Mouse (Mus musculus) lung, postnatal 0 days (tissue): ENCODE measurements at regions not wholly inside any gene's neighbourhood (a gene's known extent, or its start where the extent isn't known, plus 50 kb on each side); places are given as distances from the start of the nearest gene placed in this dataset.
A peak's percentile ranks its signal among the peaks of the same experiment; 100 is the strongest.

Source experiments
- ATAC-seq: fragments of 200-750 bp; cut with Nextera tagmentation; 2 replicates; pipeline ENCODE4 v1.8.0; 2017; ENCODE audit warnings: moderate library complexity
- DNase-seq: peaks from one replicate; pipeline ENCODE4 v3.0.0-alpha.2; 2016; ENCODE audit warnings: low spot score
- H3K27ac ChIP-seq: fragments of 300-500 bp; sonication (generic); 2 replicates; pipeline ENCODE4 v1.5.1; 2014; ENCODE audit warnings: antibody characterized with exemption, mild to moderate bottlenecking, low read length, mixed read lengths
- H3K27me3 ChIP-seq: fragments of 300-500 bp; sonication (generic); replicated peaks from 2 replicates; pipeline ENCODE4 v1.6.1; 2014; ENCODE audit warnings: low read length, mixed read lengths; ENCODE audit not compliant: insufficient read depth
- H3K36me3 ChIP-seq: fragments of 300-500 bp; sonication (generic); 2 replicates; pipeline ENCODE4 v1.6.1; 2014; ENCODE audit warnings: low read length, mixed read lengths; ENCODE audit not compliant: insufficient read depth
- H3K4me1 ChIP-seq: fragments of 300-500 bp; sonication (generic); 2 replicates; pipeline ENCODE4 v1.6.1; 2014; ENCODE audit warnings: antibody characterized with exemption, low read depth, low read length, mixed read lengths; ENCODE audit not compliant: insufficient read depth
- H3K4me2 ChIP-seq: fragments of 300-500 bp; sonication (generic); replicated peaks from 2 replicates; pipeline ENCODE4 v1.6.1; 2014; ENCODE audit warnings: low read depth, mild to moderate bottlenecking, low read length, moderate library complexity, mixed read lengths
- H3K4me3 ChIP-seq: fragments of 300-500 bp; sonication (generic); 2 replicates; pipeline ENCODE4 v1.5.1; 2014; ENCODE audit warnings: low read depth, low read length
- H3K9ac ChIP-seq: fragments of 300-500 bp; sonication (generic); replicated peaks from 2 replicates; pipeline ENCODE4 v1.6.1; 2014; ENCODE audit warnings: low read depth, mild to moderate bottlenecking
- H3K9me3 ChIP-seq: fragments of 300-500 bp; sonication (generic); 2 replicates; pipeline ENCODE4 v1.6.1; 2016; ENCODE audit warnings: low read length, mixed read lengths
- CTCF ChIP-seq: IDR thresholded peaks from 2 replicates; pipeline ENCODE4 v1.5.1; 2016; ENCODE audit warnings: antibody characterized with exemption, mild to moderate bottlenecking
- EP300 ChIP-seq: IDR thresholded peaks from 2 replicates; pipeline ENCODE4 v1.6.1; 2016; ENCODE audit warnings: antibody characterized with exemption, mild to moderate bottlenecking, control low read depth
- WGBS: fragments of 180-500 bp; shearing (Covaris S2); extraction: QIAGEN DNeasy Blood & Tissue Kit; methylation state at CpG from one replicate; pipeline ENCODE4 v1.1.7; 2014; 5-methylcytosine and 5-hydroxymethylcytosine counted together

- H3K9me3 ChIP-seq: no peaks in the 10 kb centered on the region
Measured at GRCm38 (mm10) chr6:93417625-93418024, 474.3 kb upstream of the Adamts9 start.

GRCm38 (mm10) chr6:93416006-93416405 is 472.7 kb upstream of the Adamts9 start:
- Histone ChIP-seq H3K4me2 (no peak overlapping the region), H3K4me1 (no peaks in the 10 kb centered on the region), H3K9ac (no peak overlapping the region), H3K4me3 (no peak overlapping the region), H3K27me3 (no peaks in the 10 kb centered on the region), H3K9me3 (no peaks in the 10 kb centered on the region), H3K27ac (no peak overlapping the region), H3K36me3 (no peaks in the 10 kb centered on the region)
- ATAC-seq (no peak), DNase-seq (no peak)
- WGBS: 65% methylated on average over 1 of the region's 1 CpGs
- TF ChIP-seq EP300: no peak
- TF ChIP-seq CTCF: no peak

More at GRCm38 (mm10) chr6:93417625-93418024, 474.3 kb upstream of the Adamts9 start:
- H3K9ac ChIP-seq: no peak overlapping the region
- TF ChIP-seq CTCF: no peak
- no peak for TF ChIP-seq EP300
- H3K27ac ChIP-seq: no peak overlapping the region
- no peak overlapping the region for H3K4me3 ChIP-seq
- no peaks in the 10 kb centered on the region for H3K36me3 ChIP-seq
- ATAC-seq: no peak
- no peaks in the 10 kb centered on the region for H3K4me1 ChIP-seq
- WGBS: 84% methylated on average over 6 of the region's 6 CpGs
- H3K4me2 ChIP-seq: no peak overlapping the region
- H3K27me3 ChIP-seq: no peaks in the 10 kb centered on the region
- no peak for DNase-seq

GRCm38 (mm10) chr6:93411077-93411452 is 467.8 kb upstream of the Adamts9 start:
- no peak for TF ChIP-seq EP300
- TF ChIP-seq CTCF: peak; percentile 43
- DNase-seq (peak; percentile 8), ATAC-seq (no peak)
- 38% methylated on average over 3 of the region's 3 CpGs for WGBS
- no peak overlapping the region for H3K27ac ChIP-seq
- H3K9ac ChIP-seq: no peak overlapping the region
- H3K4me3 ChIP-seq: no peak overlapping the region
- H3K4me2 ChIP-seq: no peak overlapping the region
- no peaks in the 10 kb centered on the region for H3K27me3 ChIP-seq
- no peaks in the 10 kb centered on the region for H3K4me1 ChIP-seq
- H3K9me3 ChIP-seq: no peaks in the 10 kb centered on the region
- no peaks in the 10 kb centered on the region for H3K36me3 ChIP-seq

- no peak overlapping the region for H3K4me2 ChIP-seq
- no peak for TF ChIP-seq EP300
- no peak for TF ChIP-seq CTCF
- no peaks in the 10 kb centered on the region for H3K27me3 ChIP-seq
- H3K36me3 ChIP-seq: no peaks in the 10 kb centered on the region
- no peak overlapping the region for H3K9ac ChIP-seq
- H3K4me3 ChIP-seq: no peak overlapping the region
- H3K9me3 ChIP-seq: no peaks in the 10 kb centered on the region
- H3K27ac ChIP-seq: no peak overlapping the region
- DNase-seq (peak; percentile 24), ATAC-seq (peak; percentile 37; the same call in 1 of the 2 replicates)
- 25% methylated on average over 5 of the region's 5 CpGs for WGBS
- H3K4me1 ChIP-seq: no peaks in the 10 kb centered on the region
Measured at GRCm38 (mm10) chr6:93410416-93411076, 467.3 kb upstream of the Adamts9 start.

GRCm38 (mm10) chr6:93398551-93398950 is 455.3 kb upstream of the Adamts9 start:
- H3K9me3 ChIP-seq: no peaks in the 10 kb centered on the region
- no peak overlapping the region for H3K27ac ChIP-seq
- no peak for TF ChIP-seq EP300
- no peak for TF ChIP-seq CTCF
- no peaks in the 10 kb centered on the region for H3K36me3 ChIP-seq
- H3K4me2 ChIP-seq: no peak overlapping the region
- no peak overlapping the region for H3K9ac ChIP-seq
- no peaks in the 10 kb centered on the region for H3K27me3 ChIP-seq
- peaks cover 2% of the 10 kb centered on the region; the same call in 1 of the 2 replicates for H3K4me1 ChIP-seq
- DNase-seq: no peak
- WGBS: 59% methylated on average over 2 of the region's 2 CpGs
- no peak overlapping the region for H3K4me3 ChIP-seq
- no peak for ATAC-seq

GRCm38 (mm10) chr6:93397074-93397473 is 453.8 kb upstream of the Adamts9 start:
- Histone ChIP-seq H3K9me3 (no peaks in the 10 kb centered on the region), H3K4me1 (peaks cover 2% of the 10 kb centered on the region; the same call in 1 of the 2 replicates), H3K4me3 (no peak overlapping the region), H3K9ac (no peak overlapping the region), H3K4me2 (no peak overlapping the region), H3K36me3 (no peaks in the 10 kb centered on the region), H3K27ac (no peak overlapping the region), H3K27me3 (no peaks in the 10 kb centered on the region)
- WGBS: 51% methylated on average over 5 of the region's 5 CpGs
- no peak for DNase-seq
- no peak for ATAC-seq
- TF ChIP-seq CTCF (no peak), EP300 (no peak)

GRCm38 (mm10) chr6:93395952-93396351 is 452.7 kb upstream of the Adamts9 start:
- Histone ChIP-seq H3K4me1 (peaks cover 2% of the 10 kb centered on the region; the same call in 1 of the 2 replicates), H3K4me3 (no peak overlapping the region), H3K9ac (no peak overlapping the region), H3K36me3 (no peaks in the 10 kb centered on the region), H3K27me3 (no peaks in the 10 kb centered on the region), H3K4me2 (no peak overlapping the region), H3K9me3 (no peaks in the 10 kb centered on the region), H3K27ac (no peak overlapping the region)
- DNase-seq (no peak), ATAC-seq (no peak)
- 52% methylated on average over 7 of the region's 7 CpGs for WGBS
- TF ChIP-seq EP300 (no peak), CTCF (no peak)
